ENCODE assay signal across 11 mouse cellular contexts in the genomic region with DNA sequence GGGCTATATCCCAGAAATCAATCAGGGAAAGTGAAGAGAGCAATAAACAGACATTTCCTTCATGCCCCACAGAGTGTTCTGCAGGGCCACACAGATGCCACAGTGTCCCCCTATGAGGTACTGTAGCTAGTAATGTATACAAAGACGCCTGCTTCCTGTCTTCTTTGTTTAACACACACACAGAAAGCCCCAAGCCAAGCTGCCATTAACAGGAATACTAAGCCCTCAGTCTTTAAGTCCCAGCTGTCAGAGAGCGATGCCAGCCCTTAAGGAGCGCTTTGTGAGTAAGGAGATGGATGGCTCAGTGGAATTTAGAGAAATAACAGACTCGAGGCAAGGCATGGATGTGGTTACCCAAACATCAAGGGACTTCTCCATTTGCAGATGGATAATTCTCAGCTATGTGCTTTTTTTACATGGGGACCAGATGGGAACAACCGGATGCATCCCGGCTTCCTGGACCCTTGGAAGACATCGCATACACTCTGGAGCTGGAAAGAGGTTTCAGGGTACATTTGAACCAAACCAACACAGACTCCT. TPM values are rescaled to one million over a fixed set of nuclear protein-coding genes. Genes with fewer than 3 reads are reported as not detected.
DNase-seq lines count a peak whose midpoint lies in the region; ATAC-seq and TF ChIP-seq lines count a peak whose summit lies in the region.
"Had no signal": no experiment of that assay in that cellular context is flagged by ENCODE, and none has a peak within 500 bp of the region (broad histone marks: within the 10 kb centered on the region; RNA-seq: fewer than 3 reads in every experiment).

No protein-coding gene starts in this region.

- no peak overlapping the region for H3K4me2 ChIP-seq in midbrain, embryonic 13.5 days (replicated peaks)
- H3K4me2 ChIP-seq: liver, embryonic 13.5 days had no signal

- 57% methylated on average over 7 of the region's 7 CpGs for WGBS in midbrain, embryonic 13.5 days
- 22% methylated on average over 7 of the region's 7 CpGs for WGBS in cerebellum, adult 2 months

- ATAC-seq in midbrain, embryonic 13.5 days, result peak; percentile 50; the same call in 1 of the 2 replicates

- H3K4me1 ChIP-seq in midbrain, embryonic 13.5 days (replicated peaks), result peaks cover 5% of the 10 kb centered on the region; the same call in 1 of the 2 replicates
- H3K4me1 ChIP-seq in cerebellum, adult 2 months (ENCODE audit: control insufficient read depth, insufficient read depth, low read length), result no peaks in the 10 kb centered on the region
- H3K4me1 ChIP-seq: liver, embryonic 13.5 days had no signal

- no peaks in the 10 kb centered on the region for H3K36me3 ChIP-seq in midbrain, embryonic 13.5 days
- H3K36me3 ChIP-seq: G1E; liver, embryonic 13.5 days had no signal

- H3K9ac ChIP-seq in midbrain, embryonic 13.5 days (replicated peaks), result no peak overlapping the region
- H3K9ac ChIP-seq: liver, embryonic 13.5 days had no signal

- 0 out of 2 replicates have a peak, but pooled peaks cover 4% of the 10 kb centered on the region for H3K27me3 ChIP-seq in midbrain, embryonic 13.5 days
- H3K27me3 ChIP-seq in cerebellum, adult 2 months (ENCODE audit: control insufficient read depth, insufficient read depth, low read length), result no peaks in the 10 kb centered on the region
- H3K27me3 ChIP-seq: liver, embryonic 13.5 days had no signal

- no peaks in the 10 kb centered on the region for H3K9me3 ChIP-seq in midbrain, embryonic 13.5 days
- H3K9me3 ChIP-seq: G1E; liver, embryonic 13.5 days had no signal

- H3K27ac ChIP-seq in midbrain, embryonic 13.5 days, result no peak overlapping the region
- H3K27ac ChIP-seq in cerebellum, adult 2 months (ENCODE audit: insufficient read depth, low read length), result no peak overlapping the region
- H3K27ac ChIP-seq: liver, embryonic 13.5 days had no signal

- DNase-seq in Muller cell, postnatal 12 days (ENCODE audit: inconsistent ontology term), result peak; percentile 31
- peak; percentile 6 for DNase-seq in brain, adult 2 months (ENCODE audit: low read depth, low spot score)
- peak; percentile 53 for DNase-seq in forelimb bud, embryonic 11.5 days (ENCODE audit: low read depth, low spot score)
- no peak for DNase-seq in urinary bladder, adult 18-20 months (ENCODE audit: low spot score in 2 of 2)
- no peak for DNase-seq in frontal cortex, postnatal 14 days (ENCODE audit: low spot score in 2 of 2)
- no peak for DNase-seq in cerebellum, adult 2 months
- DNase-seq in urinary bladder, postnatal 14 days (ENCODE audit: low spot score), result no peak
- DNase-seq: kidney, postnatal 10 days; liver, embryonic 13.5 days had no signal

- no peak for TF ChIP-seq CTCF in cerebellum, adult 2 months (IDR thresholded peaks at IDR 0.05; ENCODE audit: borderline replicate concordance, insufficient read depth, low read depth, low read length)

- no peak for TF ChIP-seq POLR2A in cerebellum, adult 2 months (IDR thresholded peaks at IDR 0.05; ENCODE audit: borderline replicate concordance, insufficient read depth, low read length)

- no peak overlapping the region for H3K4me3 ChIP-seq in midbrain, embryonic 13.5 days (replicated peaks)
- no peak overlapping the region for H3K4me3 ChIP-seq in cerebellum, adult 2 months (replicated peaks; ENCODE audit: insufficient read depth, low read depth, low read length)
- H3K4me3 ChIP-seq: liver, embryonic 13.5 days had no signal

RNA-seq across cellular contexts. Expression of a gene that starts 16.6 kb away (rescaled TPM):
- polyA plus RNA-seq in midbrain, embryonic 13.5 days (2015; fragmentation: Nextera tagmentation; extraction: Ambion mirVana), result 0.30 and 0.31 TPM in 2 replicates
- polyA plus RNA-seq in cerebellum, adult 2 months (2012; rRNA removed), result 3.8 and 4.3 TPM in 2 replicates
- polyA plus RNA-seq: G1E had no signal

RNA-seq across cellular contexts. Expression of a gene that starts 30.4 kb away (rescaled TPM):
- 227 and 245 TPM in 2 replicates for polyA plus RNA-seq in midbrain, embryonic 13.5 days (2015; fragmentation: Nextera tagmentation; extraction: Ambion mirVana)
- 166 and 167 TPM in 2 replicates for polyA plus RNA-seq in cerebellum, adult 2 months (2012; rRNA removed)

RNA-seq across cellular contexts. Expression of a gene that starts 55.9 kb away (rescaled TPM):
- 0.10 and 0.13 TPM in 2 replicates for polyA plus RNA-seq in midbrain, embryonic 13.5 days (2015; fragmentation: Nextera tagmentation; extraction: Ambion mirVana)
- 0.07 TPM in 1 of 2 replicates, not detected in the other for polyA plus RNA-seq in cerebellum, adult 2 months (2012; rRNA removed)
- polyA plus RNA-seq: G1E; liver, embryonic 13.5 days had no signal

Comparison
In these comparisons a context has a peak if more than half of its experiments do, and no peak if none do; other contexts are left out.
1. DNase-seq: peak in Muller cell, postnatal 12 days (single experiment), brain, adult 2 months (single experiment) and forelimb bud, embryonic 11.5 days (single experiment); none in urinary bladder, adult 18-20 months (0 of 2), frontal cortex, postnatal 14 days (0 of 2), cerebellum, adult 2 months (0 of 2) and urinary bladder, postnatal 14 days (single experiment).